19 mouse cellular contexts compared by ENCODE assay signal in genomic region chr4:135146734-135147133, GRCm38 (mm10). TPM values are rescaled to one million over a fixed set of nuclear protein-coding genes. Genes with fewer than 3 reads are reported as not detected.
DNase-seq lines count a peak whose midpoint lies in the region; ATAC-seq and TF ChIP-seq lines count a peak whose summit lies in the region.
"Had no signal": no experiment of that assay in that cellular context is flagged by ENCODE, and none has a peak within 500 bp of the region (broad histone marks: within the 10 kb centered on the region; RNA-seq: fewer than 3 reads in every experiment).

No protein-coding gene starts in this region.

- TF ChIP-seq CTCF in kidney, postnatal 0 days (IDR thresholded peaks at IDR 0.05; ENCODE audit: low read depth) = no peak

- peak; percentile 74 for DNase-seq in kidney, postnatal 0 days (ENCODE audit: low spot score)
- DNase-seq in MN1 (ENCODE audit: low spot score) = peak; percentile 32
- DNase-seq in limb, embryonic 11.5 days (ENCODE audit: low spot score) = peak; percentile 76
- no peak for DNase-seq in T-cell, adult 2 months (ENCODE audit: low spot score)
- DNase-seq in cerebellum, adult 9-10 months = no peak
- no peak for DNase-seq in right cerebral cortex, postnatal 36 days (ENCODE audit: low spot score in 2 of 2)
- DNase-seq: cerebellum, adult 9-11 months; kidney, postnatal 36 days; liver, postnatal 0 days; retina, postnatal 1 day; spleen, adult 18-20 months; thymus, postnatal 36 days had no signal

- H3K27ac ChIP-seq in kidney, postnatal 0 days = no peak overlapping the region
- no peak overlapping the region for H3K27ac ChIP-seq in kidney, embryonic 16.5 days (ENCODE audit: low read length)
- H3K27ac ChIP-seq in embryonic facial prominence, embryonic 12.5 days = peak overlapping the region; percentile 83
- H3K27ac ChIP-seq in limb, embryonic 11.5 days (replicated peaks; ENCODE audit: low read depth, low read length) = peak overlapping the region; percentile 82
- H3K27ac ChIP-seq: hindbrain, embryonic 15.5 days; neural tube, embryonic 13.5 days had no signal

- H3K4me2 ChIP-seq in kidney, postnatal 0 days (ENCODE audit: low read length) = no peak overlapping the region
- no peak overlapping the region for H3K4me2 ChIP-seq in kidney, embryonic 16.5 days (replicated peaks; ENCODE audit: low read depth, low read length)
- peak overlapping the region; percentile 27; the same call in 1 of the 2 replicates for H3K4me2 ChIP-seq in embryonic facial prominence, embryonic 12.5 days (replicated peaks)
- peak overlapping the region; percentile 27; the same call in 1 of the 2 replicates for H3K4me2 ChIP-seq in limb, embryonic 11.5 days (ENCODE audit: low read depth, severe bottlenecking)
- H3K4me2 ChIP-seq: hindbrain, embryonic 15.5 days; neural tube, embryonic 13.5 days had no signal

- H3K9ac ChIP-seq in kidney, postnatal 0 days (ENCODE audit: low read depth, low read length) = no peak overlapping the region
- no peak overlapping the region for H3K9ac ChIP-seq in kidney, embryonic 16.5 days (replicated peaks; ENCODE audit: low read length)
- no peak overlapping the region for H3K9ac ChIP-seq in embryonic facial prominence, embryonic 12.5 days
- H3K9ac ChIP-seq in limb, embryonic 11.5 days (ENCODE audit: low read length) = no peak overlapping the region
- H3K9ac ChIP-seq: hindbrain, embryonic 15.5 days; liver, postnatal 0 days; neural tube, embryonic 13.5 days had no signal

- ATAC-seq in kidney, postnatal 0 days (replicated peaks; ENCODE audit: low FRiP score, low read depth) = no peak
- ATAC-seq in kidney, embryonic 16.5 days (ENCODE audit: low FRiP score, low TSS enrichment) = no peak
- ATAC-seq in embryonic facial prominence, embryonic 12.5 days (ENCODE audit: insufficient number of reproducible peaks, insufficient read depth, low FRiP score, low TSS enrichment) = 0 out of 2 replicates have a peak, but pooled peaks have one; percentile 31
- peak; percentile 67; the same call in 1 of the 2 replicates for ATAC-seq in limb, embryonic 11.5 days (ENCODE audit: insufficient number of reproducible peaks, low FRiP score, low TSS enrichment, low read depth)
- ATAC-seq: CD4-positive, CD25-positive, alpha-beta regulatory T cell, adult 4 months; liver, postnatal 0 days; midbrain, embryonic 16.5 days had no signal

- no peaks in the 10 kb centered on the region for H3K36me3 ChIP-seq in kidney, postnatal 0 days (ENCODE audit: insufficient read depth, low read length)
- H3K36me3 ChIP-seq in kidney, embryonic 16.5 days (ENCODE audit: insufficient read depth, low read length) = no peaks in the 10 kb centered on the region
- H3K36me3 ChIP-seq in embryonic facial prominence, embryonic 12.5 days = no peaks in the 10 kb centered on the region
- no peaks in the 10 kb centered on the region for H3K36me3 ChIP-seq in limb, embryonic 11.5 days (ENCODE audit: control insufficient read depth, insufficient read depth, low read length)
- H3K36me3 ChIP-seq: hindbrain, embryonic 15.5 days; neural tube, embryonic 13.5 days had no signal

- H3K4me3 ChIP-seq in kidney, postnatal 0 days (replicated peaks; ENCODE audit: low read depth, low read length) = no peak overlapping the region
- no peak overlapping the region for H3K4me3 ChIP-seq in kidney, embryonic 16.5 days (ENCODE audit: low read length)
- H3K4me3 ChIP-seq in embryonic facial prominence, embryonic 12.5 days = no peak overlapping the region
- no peak overlapping the region for H3K4me3 ChIP-seq in limb, embryonic 11.5 days (ENCODE audit: low read depth, low read length)
- H3K4me3 ChIP-seq: hindbrain, embryonic 15.5 days; neural tube, embryonic 13.5 days had no signal

- 11% methylated on average over 15 of the region's 15 CpGs for WGBS in kidney, postnatal 0 days
- 8% methylated on average over 15 of the region's 15 CpGs for WGBS in kidney, embryonic 16.5 days
- 3% methylated on average over 15 of the region's 15 CpGs for WGBS in embryonic facial prominence, embryonic 12.5 days
- 4% methylated on average over 15 of the region's 15 CpGs for WGBS in limb, embryonic 11.5 days

- peaks cover 61% of the 10 kb centered on the region for H3K27me3 ChIP-seq in kidney, postnatal 0 days (ENCODE audit: insufficient read depth, low read length)
- peaks cover 92% of the 10 kb centered on the region for H3K27me3 ChIP-seq in kidney, embryonic 16.5 days (ENCODE audit: insufficient read depth, low read length)
- peaks cover 83% of the 10 kb centered on the region for H3K27me3 ChIP-seq in embryonic facial prominence, embryonic 12.5 days
- H3K27me3 ChIP-seq in limb, embryonic 11.5 days (ENCODE audit: control insufficient read depth, insufficient read depth, low read length) = peaks cover 49% of the 10 kb centered on the region

- H3K4me1 ChIP-seq in kidney, postnatal 0 days (replicated peaks; ENCODE audit: insufficient read depth, low read length) = no peaks in the 10 kb centered on the region
- 0 out of 2 replicates have a peak, but pooled peaks cover 3% of the 10 kb centered on the region for H3K4me1 ChIP-seq in kidney, embryonic 16.5 days (ENCODE audit: insufficient read depth, low read length)
- peaks cover 24% of the 10 kb centered on the region for H3K4me1 ChIP-seq in embryonic facial prominence, embryonic 12.5 days
- peaks cover 41% of the 10 kb centered on the region for H3K4me1 ChIP-seq in limb, embryonic 11.5 days (ENCODE audit: control insufficient read depth, insufficient read depth, low read length)
- H3K4me1 ChIP-seq: hindbrain, embryonic 15.5 days had no signal

- H3K9me3 ChIP-seq in kidney, postnatal 0 days (replicated peaks; ENCODE audit: low read length) = no peaks in the 10 kb centered on the region
- no peaks in the 10 kb centered on the region for H3K9me3 ChIP-seq in kidney, embryonic 16.5 days (ENCODE audit: low read length)
- no peaks in the 10 kb centered on the region for H3K9me3 ChIP-seq in embryonic facial prominence, embryonic 12.5 days
- no peaks in the 10 kb centered on the region for H3K9me3 ChIP-seq in limb, embryonic 11.5 days (ENCODE audit: control insufficient read depth, low read length)
- H3K9me3 ChIP-seq: hindbrain, embryonic 15.5 days; neural tube, embryonic 13.5 days had no signal

RNA-seq across cellular contexts. Expression of gene Runx3, which starts 26.3 kb away (rescaled TPM):
- 0.05 TPM in 1 of 2 replicates, not detected in the other for polyA plus RNA-seq in kidney, postnatal 0 days (2015; fragmentation: Nextera tagmentation; extraction: Ambion mirVana)
- 0.06 TPM in 1 of 2 replicates, not detected in the other for polyA plus RNA-seq in kidney, embryonic 16.5 days (2015; fragmentation: Nextera tagmentation; extraction: Ambion mirVana)
- 1.3 TPM in 2 replicates for polyA plus RNA-seq in embryonic facial prominence, embryonic 12.5 days (2016; fragmentation: Nextera tagmentation; extraction: Ambion mirVana)
- polyA plus RNA-seq in limb, embryonic 11.5 days (2014; fragmentation: Nextera tagmentation; extraction: Ambion mirVana) = 0.57 and 0.61 TPM in 2 replicates
- polyA plus RNA-seq: frontal cortex, adult 2 months; midbrain, embryonic 16.5 days had no signal

Comparison
In these comparisons a context has a peak if more than half of its experiments do, and no peak if none do; other contexts are left out.
1. ATAC-seq: peak in embryonic facial prominence, embryonic 12.5 days (single experiment) and limb, embryonic 11.5 days (single experiment); none in kidney, postnatal 0 days (single experiment) and kidney, embryonic 16.5 days (single experiment).
2. DNase-seq: peak in kidney, postnatal 0 days (single experiment), MN1 (single experiment) and limb, embryonic 11.5 days (single experiment); none in T-cell, adult 2 months (single experiment), cerebellum, adult 9-10 months (single experiment) and right cerebral cortex, postnatal 36 days (0 of 2).
3. H3K27ac ChIP-seq: peak in embryonic facial prominence, embryonic 12.5 days (single experiment) and limb, embryonic 11.5 days (single experiment); none in kidney, postnatal 0 days (single experiment) and kidney, embryonic 16.5 days (single experiment).
4. H3K4me2 ChIP-seq: peak in embryonic facial prominence, embryonic 12.5 days (single experiment) and limb, embryonic 11.5 days (single experiment); none in kidney, postnatal 0 days (single experiment) and kidney, embryonic 16.5 days (single experiment).